23 mouse cellular contexts compared by ENCODE assay signal in genomic region chr14:62803204-62803603, GRCm38 (mm10). TPM values are rescaled to one million over a fixed set of nuclear protein-coding genes. Genes with fewer than 3 reads are reported as not detected.
DNase-seq lines count a peak whose midpoint lies in the region; ATAC-seq lines count a peak whose summit lies in the region.
"Had no signal": no experiment of that assay in that cellular context is flagged by ENCODE, and none has a peak within 500 bp of the region (broad histone marks: within the 10 kb centered on the region; RNA-seq: fewer than 3 reads in every experiment).

No protein-coding gene starts in this region.

- WGBS in kidney, embryonic 14.5 days: 29% methylated on average over 5 of the region's 5 CpGs
- 32% methylated on average over 5 of the region's 5 CpGs for WGBS in kidney, embryonic 16.5 days
- WGBS in midbrain, embryonic 11.5 days: 85% methylated on average over 5 of the region's 5 CpGs
- WGBS in midbrain, embryonic 16.5 days: 87% methylated on average over 5 of the region's 5 CpGs

- no peaks in the 10 kb centered on the region for H3K36me3 ChIP-seq in kidney, embryonic 14.5 days (ENCODE audit: control insufficient read depth, insufficient read depth, low read length)
- no peaks in the 10 kb centered on the region for H3K36me3 ChIP-seq in kidney, embryonic 16.5 days (ENCODE audit: insufficient read depth, low read length)
- no peaks in the 10 kb centered on the region for H3K36me3 ChIP-seq in midbrain, embryonic 11.5 days (ENCODE audit: control insufficient read depth, insufficient read depth, low read length)
- H3K36me3 ChIP-seq in midbrain, embryonic 16.5 days (ENCODE audit: control insufficient read depth, insufficient read depth, low read length): no peaks in the 10 kb centered on the region
- H3K36me3 ChIP-seq: embryonic facial prominence, embryonic 12.5 days; embryonic facial prominence, embryonic 15.5 days; forebrain, embryonic 10.5 days; forebrain, embryonic 12.5 days had no signal

- H3K4me3 ChIP-seq in kidney, embryonic 14.5 days (ENCODE audit: low read length): no peak overlapping the region
- H3K4me3 ChIP-seq in kidney, embryonic 16.5 days (ENCODE audit: low read length): no peak overlapping the region
- H3K4me3 ChIP-seq in midbrain, embryonic 11.5 days (ENCODE audit: low read depth, low read length): no peak overlapping the region
- no peak overlapping the region for H3K4me3 ChIP-seq in midbrain, embryonic 16.5 days (ENCODE audit: low read depth, low read length)
- H3K4me3 ChIP-seq: embryonic facial prominence, embryonic 12.5 days; embryonic facial prominence, embryonic 15.5 days; erythroblast, embryonic 14.5 days; forebrain, embryonic 10.5 days; forebrain, embryonic 12.5 days had no signal

- H3K4me1 ChIP-seq in kidney, embryonic 14.5 days (ENCODE audit: control insufficient read depth, insufficient read depth, low read length): no peaks in the 10 kb centered on the region
- H3K4me1 ChIP-seq in kidney, embryonic 16.5 days (ENCODE audit: insufficient read depth, low read length): no peaks in the 10 kb centered on the region
- 0 out of 2 replicates have a peak, but pooled peaks cover 3% of the 10 kb centered on the region for H3K4me1 ChIP-seq in midbrain, embryonic 11.5 days (ENCODE audit: control insufficient read depth, insufficient read depth, low read length)
- H3K4me1 ChIP-seq in midbrain, embryonic 16.5 days (ENCODE audit: control insufficient read depth, insufficient read depth, low read length): no peaks in the 10 kb centered on the region

- no peaks in the 10 kb centered on the region for H3K27me3 ChIP-seq in kidney, embryonic 14.5 days (ENCODE audit: control insufficient read depth, insufficient read depth, low read length)
- H3K27me3 ChIP-seq in kidney, embryonic 16.5 days (ENCODE audit: insufficient read depth, low read length): no peaks in the 10 kb centered on the region
- no peaks in the 10 kb centered on the region for H3K27me3 ChIP-seq in midbrain, embryonic 11.5 days (ENCODE audit: control insufficient read depth, insufficient read depth, low read length)
- H3K27me3 ChIP-seq in midbrain, embryonic 16.5 days (ENCODE audit: control insufficient read depth, insufficient read depth, low read depth, low read length): no peaks in the 10 kb centered on the region
- H3K27me3 ChIP-seq: embryonic facial prominence, embryonic 12.5 days; embryonic facial prominence, embryonic 15.5 days; forebrain, embryonic 12.5 days had no signal

- no peaks in the 10 kb centered on the region for H3K9me3 ChIP-seq in kidney, embryonic 14.5 days (ENCODE audit: control insufficient read depth, low read length)
- no peaks in the 10 kb centered on the region for H3K9me3 ChIP-seq in kidney, embryonic 16.5 days (ENCODE audit: low read length)
- no peaks in the 10 kb centered on the region for H3K9me3 ChIP-seq in midbrain, embryonic 11.5 days (ENCODE audit: control insufficient read depth, low read length)
- H3K9me3 ChIP-seq in midbrain, embryonic 16.5 days (replicated peaks; ENCODE audit: control insufficient read depth, low read length, poor library complexity, severe bottlenecking): no peaks in the 10 kb centered on the region
- H3K9me3 ChIP-seq: embryonic facial prominence, embryonic 12.5 days; embryonic facial prominence, embryonic 15.5 days; forebrain, embryonic 10.5 days; forebrain, embryonic 12.5 days had no signal

- ATAC-seq in kidney, embryonic 14.5 days (ENCODE audit: low FRiP score, low TSS enrichment): peak; percentile 71
- ATAC-seq in kidney, embryonic 16.5 days (ENCODE audit: low FRiP score, low TSS enrichment): peak; percentile 54; the same call in 1 of the 2 replicates
- no peak for ATAC-seq in midbrain, embryonic 11.5 days (ENCODE audit: low FRiP score)
- no peak for ATAC-seq in midbrain, embryonic 16.5 days
- ATAC-seq: forebrain, embryonic 14.5 days; forebrain, embryonic 16.5 days had no signal

- H3K27ac ChIP-seq in kidney, embryonic 14.5 days (ENCODE audit: low read depth, low read length): no peak overlapping the region
- H3K27ac ChIP-seq in kidney, embryonic 16.5 days (ENCODE audit: low read length): no peak overlapping the region
- H3K27ac ChIP-seq in midbrain, embryonic 11.5 days (ENCODE audit: low read depth, low read length): no peak overlapping the region
- no peak overlapping the region for H3K27ac ChIP-seq in midbrain, embryonic 16.5 days (ENCODE audit: low read length)
- H3K27ac ChIP-seq: embryonic facial prominence, embryonic 12.5 days; embryonic facial prominence, embryonic 15.5 days; forebrain, embryonic 10.5 days; forebrain, embryonic 12.5 days had no signal

- no peak for DNase-seq in kidney, adult 11 months
- no peak for DNase-seq in kidney, postnatal 10 days
- peak; percentile 39 for DNase-seq in midbrain, embryonic 11.5 days (ENCODE audit: low spot score, missing footprints)
- DNase-seq: adrenal gland, adult 2 months; adrenal gland, postnatal 10 days; adrenal gland, postnatal 25 days; cerebellum, adult 11 months; cerebellum, adult 18-20 months; cerebellum, adult 8-10 months; cerebellum, adult 9-11 months; cerebellum, postnatal 14 days; cerebellum, postnatal 36 days; embryo, embryonic 11 days had no signal

- H3K9ac ChIP-seq in kidney, embryonic 14.5 days (ENCODE audit: low read depth, low read length): no peak overlapping the region
- no peak overlapping the region for H3K9ac ChIP-seq in kidney, embryonic 16.5 days (replicated peaks; ENCODE audit: low read length)
- no peak overlapping the region for H3K9ac ChIP-seq in midbrain, embryonic 11.5 days (ENCODE audit: low read length)
- no peak overlapping the region for H3K9ac ChIP-seq in midbrain, embryonic 16.5 days (ENCODE audit: low read depth, low read length)
- H3K9ac ChIP-seq: embryonic facial prominence, embryonic 12.5 days; embryonic facial prominence, embryonic 15.5 days; forebrain, embryonic 12.5 days had no signal

- H3K4me2 ChIP-seq in kidney, embryonic 14.5 days (replicated peaks; ENCODE audit: low read depth, low read length): no peak overlapping the region
- no peak overlapping the region for H3K4me2 ChIP-seq in kidney, embryonic 16.5 days (replicated peaks; ENCODE audit: low read depth, low read length)
- no peak overlapping the region for H3K4me2 ChIP-seq in midbrain, embryonic 11.5 days
- H3K4me2 ChIP-seq in midbrain, embryonic 16.5 days (ENCODE audit: low read length): no peak overlapping the region
- H3K4me2 ChIP-seq: embryonic facial prominence, embryonic 12.5 days; embryonic facial prominence, embryonic 15.5 days; forebrain, embryonic 12.5 days had no signal

RNA-seq across cellular contexts. Expression of gene Wdfy2, which starts 34.3 kb away (rescaled TPM):
- 5.2 and 12.1 TPM in 2 replicates for polyA plus RNA-seq in kidney, embryonic 14.5 days (2014; fragmentation: Nextera tagmentation; extraction: Ambion mirVana)
- polyA plus RNA-seq in kidney, embryonic 16.5 days (2015; fragmentation: Nextera tagmentation; extraction: Ambion mirVana): 8.0 and 9.2 TPM in 2 replicates
- 14.9 and 15.9 TPM in 2 replicates for polyA plus RNA-seq in midbrain, embryonic 11.5 days (2014; fragmentation: Nextera tagmentation; extraction: Ambion mirVana)
- polyA plus RNA-seq in midbrain, embryonic 16.5 days (2015; fragmentation: Nextera tagmentation; extraction: Ambion mirVana): 8.4 and 8.8 TPM in 2 replicates

RNA-seq across cellular contexts. Expression of gene Ints6, which starts 42.2 kb away (rescaled TPM):
- 26.1 and 32.1 TPM in 2 replicates for polyA plus RNA-seq in kidney, embryonic 14.5 days (2014; fragmentation: Nextera tagmentation; extraction: Ambion mirVana)
- 22.9 and 25.6 TPM in 2 replicates for polyA plus RNA-seq in kidney, embryonic 16.5 days (2015; fragmentation: Nextera tagmentation; extraction: Ambion mirVana)
- polyA plus RNA-seq in midbrain, embryonic 11.5 days (2014; fragmentation: Nextera tagmentation; extraction: Ambion mirVana): 26.9 and 31.4 TPM in 2 replicates
- polyA plus RNA-seq in midbrain, embryonic 16.5 days (2015; fragmentation: Nextera tagmentation; extraction: Ambion mirVana): 13.4 and 16.2 TPM in 2 replicates

Comparison
In these comparisons a context has a peak if more than half of its experiments do, and no peak if none do; other contexts are left out.
1. ATAC-seq: peak in kidney, embryonic 14.5 days (single experiment) and kidney, embryonic 16.5 days (single experiment); none in midbrain, embryonic 11.5 days (single experiment) and midbrain, embryonic 16.5 days (single experiment).